ENCODE assay signal across 8 mouse cellular contexts in genomic region chr11:86851714-86852533, GRCm38 (mm10). TPM values are rescaled to one million over a fixed set of nuclear protein-coding genes. Genes with fewer than 3 reads are reported as not detected.
DNase-seq lines count a peak whose midpoint lies in the region; ATAC-seq and TF ChIP-seq lines count a peak whose summit lies in the region.

No protein-coding gene starts in this region.

- H3K27me3 ChIP-seq in forebrain, embryonic 14.5 days (replicated peaks; ENCODE audit: control insufficient read depth, insufficient read depth, low read length) = no peaks in the 10 kb centered on the region
- H3K27me3 ChIP-seq in neural tube, embryonic 15.5 days (replicated peaks) = no peaks in the 10 kb centered on the region

- H3K4me1 ChIP-seq in forebrain, embryonic 14.5 days (ENCODE audit: control insufficient read depth, insufficient read depth, low read length) = peaks cover 10% of the 10 kb centered on the region
- H3K4me1 ChIP-seq in neural tube, embryonic 15.5 days = peaks cover 14% of the 10 kb centered on the region

- TF ChIP-seq CTCF in left cerebral cortex, adult 2 months (IDR thresholded peaks at IDR 0.05) = no peak
- no peak for TF ChIP-seq CTCF in brain, embryonic 14.5 days (IDR thresholded peaks at IDR 0.05; ENCODE audit: borderline replicate concordance, extremely low read depth, insufficient read depth, insufficient read length)

- no peak for DNase-seq in left cerebral cortex, adult 2 months (ENCODE audit: extremely low spot score in 1 of 2, low spot score in 2 of 2)
- DNase-seq in left cerebral cortex, postnatal 25 days (ENCODE audit: low spot score in 2 of 2) = no peak
- peak; percentile 61 for DNase-seq in brain, embryonic 14.5 days (ENCODE audit: low read depth)
- peak; percentile 33 for DNase-seq in forebrain, embryonic 14.5 days (ENCODE audit: low spot score)
- DNase-seq in kidney, postnatal 14 days = no peak
- no peak for DNase-seq in left cerebral cortex, adult 11 months (ENCODE audit: low spot score)

- 2% methylated on average over 7 of the region's 7 CpGs for WGBS in forebrain, embryonic 14.5 days
- WGBS in neural tube, embryonic 15.5 days = 20% methylated on average over 7 of the region's 7 CpGs

- H3K4me2 ChIP-seq in forebrain, embryonic 14.5 days (ENCODE audit: low read length) = peak overlapping the region; percentile 14
- peak overlapping the region; percentile 28 for H3K4me2 ChIP-seq in neural tube, embryonic 15.5 days

- TF ChIP-seq POLR2A in brain, embryonic 14.5 days (IDR thresholded peaks at IDR 0.05; ENCODE audit: borderline replicate concordance, extremely low read depth, insufficient read depth, insufficient read length, poor library complexity, severe bottlenecking) = no peak

- H3K9ac ChIP-seq in forebrain, embryonic 14.5 days (ENCODE audit: low read length) = no peak overlapping the region
- no peak overlapping the region for H3K9ac ChIP-seq in neural tube, embryonic 15.5 days (replicated peaks)

- H3K27ac ChIP-seq in left cerebral cortex, adult 2 months = peak overlapping the region; percentile 75
- peak overlapping the region; percentile 39; the same call in 1 of the 2 replicates for H3K27ac ChIP-seq in forebrain, embryonic 14.5 days (ENCODE audit: low read depth, low read length)
- 0 out of 2 replicates have a peak overlapping the region, but pooled peaks have one; percentile 28 for H3K27ac ChIP-seq in neural tube, embryonic 15.5 days (replicated peaks)

- intact Hi-C loops in left cerebral cortex, adult 2 months (cut with DNase I) = loop anchor here (5.0 kb wide), 2 partner anchors 65 to 140 kb away; partner anchors contain the start of gene Ypel2
- intact Hi-C loops in left cerebral cortex, postnatal 25 days (cut with DNase I) = loop anchor here (2.0 to 5.0 kb wide), 4 partner anchors 65 to 140 kb away; partner anchors contain the start of genes Cltc and Ypel2

- ATAC-seq in forebrain, embryonic 14.5 days = 0 out of 2 replicates have a peak, but pooled peaks have one; percentile 18
- no peak for ATAC-seq in neural tube, embryonic 15.5 days (ENCODE audit: low FRiP score)
- no peak for ATAC-seq in megakaryocyte, adult 5-6 weeks (ENCODE audit: poor library complexity, severe bottlenecking)

- H3K36me3 ChIP-seq in forebrain, embryonic 14.5 days (ENCODE audit: control insufficient read depth, insufficient read depth, low read length) = no peaks in the 10 kb centered on the region
- no peaks in the 10 kb centered on the region for H3K36me3 ChIP-seq in neural tube, embryonic 15.5 days

- no peaks in the 10 kb centered on the region for H3K9me3 ChIP-seq in forebrain, embryonic 14.5 days (replicated peaks; ENCODE audit: control insufficient read depth, low read length)
- no peaks in the 10 kb centered on the region for H3K9me3 ChIP-seq in neural tube, embryonic 15.5 days (replicated peaks)

- no peak overlapping the region; the same call in 1 of the 2 replicates for H3K4me3 ChIP-seq in left cerebral cortex, adult 2 months
- H3K4me3 ChIP-seq in forebrain, embryonic 14.5 days (ENCODE audit: low read depth, low read length) = no peak overlapping the region
- no peak overlapping the region for H3K4me3 ChIP-seq in neural tube, embryonic 15.5 days (replicated peaks)

RNA-seq across cellular contexts. Expression of gene Dhx40, which starts 44.4 kb away (rescaled TPM):
- total RNA-seq in left cerebral cortex, adult 2 months (2021) = 10 to 100 TPM; 17.3 to 19.3 TPM
- 10 to 100 TPM; 18.6 to 19.5 TPM for total RNA-seq in left cerebral cortex, postnatal 25 days (2021)
- polyA plus RNA-seq in brain, embryonic 14.5 days (2012; rRNA removed) = 16.9 and 18.6 TPM in 2 replicates
- 33.2 and 34.1 TPM in 2 replicates for polyA plus RNA-seq in forebrain, embryonic 14.5 days (2014; fragmentation: Nextera tagmentation; extraction: Ambion mirVana)
- polyA plus RNA-seq in neural tube, embryonic 15.5 days (2015; fragmentation: Nextera tagmentation; extraction: Ambion mirVana) = 15.5 and 15.7 TPM in 2 replicates
- 36.4 and 38.1 TPM in 2 replicates for total RNA-seq in megakaryocyte, adult 5-6 weeks (2015)
- 42.5 and 42.8 TPM in 2 replicates for total RNA-seq in megakaryocyte, adult 5-6 weeks (2017)

Comparison
In these comparisons a context has a peak if more than half of its experiments do, and no peak if none do; other contexts are left out.
1. DNase-seq: peak in brain, embryonic 14.5 days (single experiment) and forebrain, embryonic 14.5 days (single experiment); none in left cerebral cortex, adult 2 months (0 of 2), left cerebral cortex, postnatal 25 days (0 of 2), kidney, postnatal 14 days (single experiment) and left cerebral cortex, adult 11 months (single experiment).
2. Peak in every context shown above with its lines, with median percentiles within 50 percentile points of each other: H3K27ac ChIP-seq.